Mouse (Mus musculus): ENCODE results near the gene Zcchc7. TPM values are rescaled to one million over a fixed set of nuclear protein-coding genes. Genes with fewer than 3 reads are reported as not detected.

The Zcchc7 gene
- polyA plus RNA-seq, 1 experiment: 3.5 TPM

- Histone ChIP-seq H3K4me3 (ENCODE audit: low read depth, low read length) (no peak overlapping the region), H3K27me3 (ENCODE audit: control insufficient read depth, insufficient read depth, low read length) (no peaks in the 10 kb centered on the region), H3K4me1 (ENCODE audit: control insufficient read depth, insufficient read depth, insufficient read length, low read length) (no peaks in the 10 kb centered on the region), H3K27ac (ENCODE audit: insufficient read depth, low read depth, low read length) (no peak overlapping the region), H3K36me3 (ENCODE audit: control insufficient read depth, insufficient read depth, low read length) (no peaks in the 10 kb centered on the region)
- 93% methylated on average over 1 of the region's 1 CpGs for WGBS
- no peak for TF ChIP-seq CTCF (IDR thresholded peaks at IDR 0.05; ENCODE audit: extremely low read depth, insufficient read length, insufficient replicate concordance, low read depth, low read length)
- no peak for TF ChIP-seq POLR2A (IDR thresholded peaks at IDR 0.05; ENCODE audit: low read depth, low read length)
Measured at GRCm38 (mm10) chr4:44872048-44872447, 116.4 kb downstream of the Zcchc7 start.

GRCm38 (mm10) chr4:44880065-44880623 lies 124.5 kb downstream of the Zcchc7 start:
- Histone ChIP-seq H3K27me3 (ENCODE audit: control insufficient read depth, insufficient read depth, low read length) (no peaks in the 10 kb centered on the region), H3K4me3 (ENCODE audit: low read depth, low read length) (no peak overlapping the region), H3K27ac (ENCODE audit: insufficient read depth, low read depth, low read length) (no peak overlapping the region), H3K4me1 (ENCODE audit: control insufficient read depth, insufficient read depth, insufficient read length, low read length) (no peaks in the 10 kb centered on the region; the same call in 1 of the 2 replicates), H3K36me3 (ENCODE audit: control insufficient read depth, insufficient read depth, low read length) (no peaks in the 10 kb centered on the region)
- TF ChIP-seq POLR2A (IDR thresholded peaks at IDR 0.05; ENCODE audit: low read depth, low read length) (no peak), CTCF (IDR thresholded peaks at IDR 0.05; ENCODE audit: extremely low read depth, insufficient read length, insufficient replicate concordance, low read depth, low read length) (no peak)
- WGBS: 77% methylated on average over 7 of the region's 7 CpGs

GRCm38 (mm10) chr4:44886143-44886542 lies 130.5 kb downstream of the Zcchc7 start:
- Histone ChIP-seq H3K27ac (ENCODE audit: insufficient read depth, low read depth, low read length) (no peak overlapping the region), H3K27me3 (ENCODE audit: control insufficient read depth, insufficient read depth, low read length) (no peaks in the 10 kb centered on the region), H3K4me1 (ENCODE audit: control insufficient read depth, insufficient read depth, insufficient read length, low read length) (no peaks in the 10 kb centered on the region; the same call in 1 of the 2 replicates), H3K4me3 (ENCODE audit: low read depth, low read length) (no peak overlapping the region), H3K36me3 (ENCODE audit: control insufficient read depth, insufficient read depth, low read length) (no peaks in the 10 kb centered on the region)
- WGBS: 90% methylated on average over 6 of the region's 6 CpGs
- TF ChIP-seq CTCF (IDR thresholded peaks at IDR 0.05; ENCODE audit: extremely low read depth, insufficient read length, insufficient replicate concordance, low read depth, low read length) (no peak), POLR2A (IDR thresholded peaks at IDR 0.05; ENCODE audit: low read depth, low read length) (no peak)

- Histone ChIP-seq H3K4me1 (ENCODE audit: control insufficient read depth, insufficient read depth, insufficient read length, low read length) (no peaks in the 10 kb centered on the region), H3K27me3 (ENCODE audit: control insufficient read depth, insufficient read depth, low read length) (no peaks in the 10 kb centered on the region), H3K4me3 (ENCODE audit: low read depth, low read length) (no peak overlapping the region), H3K36me3 (ENCODE audit: control insufficient read depth, insufficient read depth, low read length) (peaks cover 12% of the 10 kb centered on the region), H3K27ac (ENCODE audit: insufficient read depth, low read depth, low read length) (no peak overlapping the region)
- 75% methylated on average over 6 of the region's 6 CpGs for WGBS
- TF ChIP-seq POLR2A (IDR thresholded peaks at IDR 0.05; ENCODE audit: low read depth, low read length): no peak
- no peak for TF ChIP-seq CTCF (IDR thresholded peaks at IDR 0.05; ENCODE audit: extremely low read depth, insufficient read length, insufficient replicate concordance, low read depth, low read length)
Measured at GRCm38 (mm10) chr4:44891344-44891743, 135.7 kb downstream of the Zcchc7 start.

- H3K36me3 ChIP-seq (ENCODE audit: control insufficient read depth, insufficient read depth, low read length): peaks cover 6% of the 10 kb centered on the region; the same call in 1 of the 2 replicates
- peak overlapping the region; percentile 46; the same call in 1 of the 2 replicates for H3K27ac ChIP-seq (ENCODE audit: insufficient read depth, low read depth, low read length)
- no peaks in the 10 kb centered on the region for H3K27me3 ChIP-seq (ENCODE audit: control insufficient read depth, insufficient read depth, low read length)
- no peak overlapping the region for H3K4me3 ChIP-seq (ENCODE audit: low read depth, low read length)
- WGBS: 79% methylated on average over 11 of the region's 11 CpGs
- no peaks in the 10 kb centered on the region for H3K4me1 ChIP-seq (ENCODE audit: control insufficient read depth, insufficient read depth, insufficient read length, low read length)
- TF ChIP-seq POLR2A (IDR thresholded peaks at IDR 0.05; ENCODE audit: low read depth, low read length) (no peak), CTCF (IDR thresholded peaks at IDR 0.05; ENCODE audit: extremely low read depth, insufficient read length, insufficient replicate concordance, low read depth, low read length) (no peak)
Measured at GRCm38 (mm10) chr4:44905651-44906271, 150.1 kb downstream of the Zcchc7 start.

- TF ChIP-seq CTCF (IDR thresholded peaks at IDR 0.05; ENCODE audit: extremely low read depth, insufficient read length, insufficient replicate concordance, low read depth, low read length): no peak
- TF ChIP-seq POLR2A (IDR thresholded peaks at IDR 0.05; ENCODE audit: low read depth, low read length): no peak
- Histone ChIP-seq H3K4me3 (ENCODE audit: low read depth, low read length) (no peak overlapping the region), H3K27me3 (ENCODE audit: control insufficient read depth, insufficient read depth, low read length) (no peaks in the 10 kb centered on the region), H3K4me1 (ENCODE audit: control insufficient read depth, insufficient read depth, insufficient read length, low read length) (no peaks in the 10 kb centered on the region), H3K27ac (ENCODE audit: insufficient read depth, low read depth, low read length) (no peak overlapping the region; the same call in 1 of the 2 replicates), H3K36me3 (ENCODE audit: control insufficient read depth, insufficient read depth, low read length) (peaks cover 6% of the 10 kb centered on the region; the same call in 1 of the 2 replicates)
- 87% methylated on average over 4 of the region's 4 CpGs for WGBS
Measured at GRCm38 (mm10) chr4:44906399-44906798, 150.7 kb downstream of the Zcchc7 start.

- Histone ChIP-seq H3K36me3 (ENCODE audit: control insufficient read depth, insufficient read depth, low read length) (peaks cover 4% of the 10 kb centered on the region; the same call in 1 of the 2 replicates), H3K27me3 (ENCODE audit: control insufficient read depth, insufficient read depth, low read length) (no peaks in the 10 kb centered on the region), H3K4me3 (ENCODE audit: low read depth, low read length) (no peak overlapping the region), H3K4me1 (ENCODE audit: control insufficient read depth, insufficient read depth, insufficient read length, low read length) (no peaks in the 10 kb centered on the region), H3K27ac (ENCODE audit: insufficient read depth, low read depth, low read length) (no peak overlapping the region)
- 54% methylated on average over 2 of the region's 2 CpGs for WGBS
- TF ChIP-seq CTCF (IDR thresholded peaks at IDR 0.05; ENCODE audit: extremely low read depth, insufficient read length, insufficient replicate concordance, low read depth, low read length): no peak
- TF ChIP-seq POLR2A (IDR thresholded peaks at IDR 0.05; ENCODE audit: low read depth, low read length): no peak
Measured at GRCm38 (mm10) chr4:44910065-44910464, 154.4 kb downstream of the Zcchc7 start.

Measured in small intestine, adult 2 months (tissue).